Mouse (Mus musculus): ENCODE measurements around the gene Szrd1.

GRCm38 (mm10) chr4:141181981-141182380 lies 42.4 kb upstream of the Szrd1 start:
- no peak for TF ChIP-seq GATA1 (IDR thresholded peaks at IDR 0.05; ENCODE audit: borderline replicate concordance, low read length)
- TF ChIP-seq FLI1 (IDR thresholded peaks at IDR 0.05; ENCODE audit: low read length), result no peak
